Mouse (Mus musculus) hindbrain, embryonic 15.5 days (tissue): Measurements from ENCODE around the gene Palm3. TPM values are rescaled to one million over a fixed set of nuclear protein-coding genes. Genes with fewer than 3 reads are reported as not detected.

Source experiments
- ATAC-seq: fragments of 200-750 bp; cut with Nextera tagmentation; 2 replicates; pipeline ENCODE4 v1.8.0; 2017; ENCODE audit warnings: low read depth, moderate number of reproducible peaks, moderate TSS enrichment; ENCODE audit not compliant: low FRiP score
- H3K27ac ChIP-seq: fragments of 300-500 bp; sonication (generic); replicated peaks from 2 replicates; pipeline ENCODE4 v1.5.1; 2015; ENCODE audit warnings: mild to moderate bottlenecking, inconsistent platforms
- H3K27me3 ChIP-seq: fragments of 300-500 bp; sonication (generic); 2 replicates; pipeline ENCODE4 v1.6.1; 2015; ENCODE audit warnings: control low read depth, inconsistent platforms
- H3K36me3 ChIP-seq: fragments of 300-500 bp; sonication (generic); 2 replicates; pipeline ENCODE4 v1.6.1; 2015; ENCODE audit warnings: control low read depth, inconsistent platforms
- H3K4me1 ChIP-seq: fragments of 300-500 bp; sonication (generic); replicated peaks from 2 replicates; pipeline ENCODE4 v1.6.1; 2015; ENCODE audit warnings: control low read depth, inconsistent platforms
- H3K4me2 ChIP-seq: fragments of 300-500 bp; sonication (generic); 2 replicates; pipeline ENCODE4 v1.6.1; 2015; ENCODE audit warnings: moderate library complexity, mild to moderate bottlenecking, inconsistent platforms
- H3K4me3 ChIP-seq: fragments of 300-500 bp; sonication (generic); 2 replicates; pipeline ENCODE4 v1.5.1; 2015; ENCODE audit warnings: mild to moderate bottlenecking, inconsistent platforms
- H3K9ac ChIP-seq: fragments of 300-500 bp; sonication (generic); 2 replicates; pipeline ENCODE4 v1.6.1; 2015; ENCODE audit warnings: inconsistent platforms
- H3K9me3 ChIP-seq: fragments of 300-500 bp; sonication (generic); 2 replicates; pipeline ENCODE4 v1.6.1; 2016; ENCODE audit warnings: control low read depth, inconsistent platforms
- WGBS: fragments of 180-500 bp; shearing (Covaris S2); methylation state at CpG from one replicate; pipeline ENCODE4 v1.1.7; 2015; 5-methylcytosine and 5-hydroxymethylcytosine counted together
- polyA plus RNA-seq: library from polyadenylated mRNA; unstranded; fragments of >200 nt; fragmentation: Nextera tagmentation; extraction: Ambion mirVana; gene quantifications from 2 replicates; pipeline ENCODE4 v1.2.1, GENCODE M21; 2015

Palm3 gene
- polyA plus RNA-seq, result 8.6 and 8.8 TPM in 2 replicates

DNA sequence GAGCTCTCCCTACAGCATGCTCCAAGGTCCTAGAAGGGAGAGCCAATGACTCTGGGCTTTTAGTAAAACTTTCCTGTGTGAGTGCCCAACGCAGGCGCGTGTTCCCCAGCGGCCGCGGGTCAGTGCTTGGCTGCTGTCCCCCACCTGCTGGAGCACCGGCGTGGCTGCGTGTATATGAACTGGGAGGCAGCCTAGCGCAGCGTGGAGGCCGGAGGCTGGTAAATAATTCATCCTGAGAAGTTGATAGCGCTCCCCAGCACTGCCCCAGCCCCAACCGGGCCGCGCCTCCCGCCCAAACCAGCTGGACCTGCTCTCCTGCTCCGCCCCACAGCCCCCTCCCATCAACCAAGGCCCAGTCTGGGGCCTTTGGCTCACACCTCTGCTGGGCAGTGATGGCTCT lies at the start of gene Palm3:
Palm3 (plus strand) TSS at position 376 of the 400 bp plus-strand sequence.
- Histone ChIP-seq H3K27ac (no peak within 1 kb of the TSS), H3K4me3 (no peak within 1 kb of the TSS), H3K36me3 (no peaks in the 10 kb centered on the region), H3K9ac (no peak within 1 kb of the TSS), H3K4me2 (peak within 1 kb of the TSS; percentile 6; the same call in 1 of the 2 replicates), H3K27me3 (peaks cover 20% of the 10 kb centered on the region), H3K9me3 (no peaks in the 10 kb centered on the region), H3K4me1 (peaks cover 7% of the 10 kb centered on the region)
- no peak for ATAC-seq
- 7% methylated on average over 18 of the region's 18 CpGs for WGBS

DNA sequence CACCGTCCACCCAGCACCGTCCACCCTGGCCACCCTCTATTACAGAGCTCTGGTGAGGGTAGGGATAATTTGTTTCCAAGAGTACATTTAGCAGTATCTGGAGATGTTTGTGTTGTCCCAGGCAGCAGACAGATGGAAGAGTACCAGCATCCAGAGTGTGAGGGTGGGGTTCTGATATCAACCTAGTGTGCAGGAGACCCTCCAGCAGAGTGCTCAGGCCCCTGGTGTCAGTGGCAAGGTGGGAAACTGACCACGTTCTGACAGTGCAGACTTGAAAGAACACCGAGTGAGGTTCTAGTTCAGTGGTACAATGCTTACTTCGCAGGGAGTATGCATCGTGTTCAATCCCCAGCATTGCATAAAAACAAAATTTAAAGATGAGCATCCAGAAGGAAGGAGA lies 49.6 kb upstream of the Palm3 start:
- Histone ChIP-seq H3K4me3 (peak overlapping the region; percentile 98), H3K27ac (peak overlapping the region; percentile 83; the same call in 1 of the 2 replicates), H3K9ac (peak overlapping the region; percentile 69), H3K27me3 (no peaks in the 10 kb centered on the region), H3K9me3 (no peaks in the 10 kb centered on the region), H3K4me1 (peaks cover 33% of the 10 kb centered on the region), H3K36me3 (no peaks in the 10 kb centered on the region), H3K4me2 (peak overlapping the region; percentile 66)
- ATAC-seq, result no peak
- WGBS, result 73% methylated on average over 6 of the region's 6 CpGs

DNA sequence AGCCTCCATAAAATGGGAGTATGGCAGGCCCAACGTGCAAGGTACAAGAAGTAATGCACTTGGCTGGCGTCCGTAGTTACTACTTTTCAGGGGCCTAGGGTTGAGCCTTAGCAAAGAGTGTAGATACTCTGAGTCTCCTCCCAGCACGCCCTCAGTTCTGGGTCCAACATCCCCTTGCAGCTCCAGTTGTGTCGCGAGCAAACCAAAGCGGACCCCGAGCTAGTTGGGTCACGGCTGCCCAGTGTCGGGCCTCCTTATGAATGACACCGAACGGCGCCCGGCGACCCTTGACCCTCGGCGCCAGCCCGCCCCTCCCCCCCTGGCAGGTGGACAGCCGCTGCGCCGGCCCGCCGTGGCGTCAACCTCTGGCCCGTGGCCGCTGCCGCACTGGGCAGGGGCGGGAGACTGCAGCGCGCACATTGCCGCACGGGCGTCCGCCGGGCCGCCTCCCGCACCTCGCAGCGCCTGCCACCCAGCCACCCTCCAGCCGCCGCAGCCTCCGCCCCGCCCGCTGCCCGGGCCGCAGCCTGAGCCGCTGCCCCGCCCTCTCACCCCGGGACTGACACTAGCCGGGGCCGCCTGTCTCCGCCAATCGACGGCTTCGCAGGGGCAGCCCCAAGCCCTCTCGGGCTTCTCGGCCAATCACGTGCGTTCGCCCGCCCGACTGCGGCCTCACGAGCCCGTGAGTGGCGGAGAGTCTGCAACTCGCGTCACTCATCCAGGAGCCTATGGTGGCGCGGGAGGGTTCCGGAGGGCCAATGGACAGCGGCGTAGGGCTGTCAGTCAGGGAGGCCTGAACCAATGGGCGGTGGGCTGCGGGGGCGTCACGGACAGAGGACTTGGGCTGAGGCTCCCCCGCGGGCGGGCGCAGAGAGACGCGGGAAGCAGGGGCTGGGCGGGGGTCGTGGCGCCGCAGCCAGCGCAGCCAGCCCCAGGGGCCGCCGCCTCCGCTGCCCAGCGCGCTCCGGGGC lies 48.8 kb upstream of the Palm3 start, which contains the start of gene Prkaca:
Prkaca (plus strand) TSS at position 844 of the 971 bp plus-strand sequence.
- H3K9me3 ChIP-seq, result no peaks in the 10 kb centered on the region
- no peaks in the 10 kb centered on the region for H3K27me3 ChIP-seq
- H3K9ac ChIP-seq, result peak within 1 kb of the TSS; percentile 98
- peak; percentile 100 for ATAC-seq
- H3K4me3 ChIP-seq, result peak within 1 kb of the TSS; percentile 98
- H3K4me1 ChIP-seq, result peaks cover 41% of the 10 kb centered on the region
- 0% methylated on average over 88 of the region's 94 CpGs for WGBS
- H3K4me2 ChIP-seq, result peak within 1 kb of the TSS; percentile 94
- peak within 1 kb of the TSS; percentile 89 for H3K27ac ChIP-seq
- H3K36me3 ChIP-seq, result no peaks in the 10 kb centered on the region

DNA sequence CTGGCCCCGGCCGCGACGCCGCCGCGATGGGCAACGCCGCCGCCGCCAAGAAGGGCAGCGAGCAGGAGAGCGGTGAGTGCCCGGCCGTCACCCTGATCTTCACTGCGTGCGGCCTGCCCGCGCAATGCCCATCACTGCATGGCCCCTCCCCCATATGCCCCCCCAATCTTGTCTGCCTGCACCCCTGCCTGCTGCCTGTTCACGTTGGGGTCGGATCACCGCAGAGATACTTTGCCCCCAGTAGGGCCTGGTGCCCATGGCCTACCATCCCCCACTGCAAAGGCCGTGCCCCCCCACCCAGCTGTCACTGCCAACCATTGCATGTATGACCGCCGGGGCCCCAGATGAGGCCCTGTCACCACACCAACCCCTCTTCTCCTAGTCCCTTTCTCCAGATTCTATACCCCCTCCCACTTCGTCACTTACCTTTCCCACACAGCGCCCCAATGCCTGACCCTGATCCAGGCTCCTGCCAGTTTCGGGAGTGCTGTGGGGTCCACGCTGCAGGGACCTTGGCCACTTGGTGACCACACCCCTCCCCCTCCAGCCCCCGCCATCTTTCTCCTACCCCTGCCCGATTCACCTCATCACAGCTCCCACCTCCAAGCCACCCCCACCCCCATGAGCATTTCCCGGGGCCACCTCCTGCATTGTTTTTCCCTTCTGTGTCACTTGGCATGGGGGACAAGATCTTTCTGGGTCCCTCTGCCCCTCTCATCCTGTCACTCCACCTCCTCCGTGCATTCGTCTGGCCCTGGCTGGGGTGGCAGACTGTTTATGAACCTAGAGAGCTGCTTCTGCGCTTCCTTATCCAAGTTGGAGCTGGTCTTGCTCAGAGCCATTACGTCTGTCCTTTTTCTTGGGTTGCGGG lies 47.9 kb upstream of the Palm3 start:
- 2% methylated on average over 34 of the region's 37 CpGs for WGBS
- Histone ChIP-seq H3K36me3 (no peaks in the 10 kb centered on the region), H3K9ac (peak overlapping the region; percentile 98), H3K9me3 (no peaks in the 10 kb centered on the region), H3K27me3 (no peaks in the 10 kb centered on the region), H3K4me2 (peak overlapping the region; percentile 94), H3K4me3 (peak overlapping the region; percentile 98), H3K27ac (peak overlapping the region; percentile 89), H3K4me1 (peaks cover 50% of the 10 kb centered on the region)
- no peak; the same call in none of the 2 replicates for ATAC-seq

DNA sequence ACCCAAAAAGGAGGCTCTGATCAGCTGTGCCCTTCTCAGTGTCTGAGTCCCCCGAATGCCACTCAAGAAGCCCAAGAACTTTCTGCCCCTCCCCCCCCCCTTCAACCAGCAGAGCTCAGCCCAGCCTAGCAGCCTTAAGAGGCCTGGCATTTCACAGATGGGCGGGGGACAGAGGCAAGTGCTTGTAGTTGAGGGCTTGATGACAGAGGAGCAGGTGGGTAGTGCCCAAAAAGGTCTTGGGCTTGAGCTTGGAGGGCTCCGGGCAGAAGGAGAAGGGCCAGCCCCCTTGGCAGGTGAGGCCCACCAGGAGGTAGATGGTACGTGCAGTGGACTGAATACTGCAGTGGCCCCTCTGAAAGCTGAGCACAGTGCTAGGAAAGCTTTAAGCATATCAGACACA lies 46.8 kb upstream of the Palm3 start:
- 81% methylated on average over 4 of the region's 4 CpGs for WGBS

DNA sequence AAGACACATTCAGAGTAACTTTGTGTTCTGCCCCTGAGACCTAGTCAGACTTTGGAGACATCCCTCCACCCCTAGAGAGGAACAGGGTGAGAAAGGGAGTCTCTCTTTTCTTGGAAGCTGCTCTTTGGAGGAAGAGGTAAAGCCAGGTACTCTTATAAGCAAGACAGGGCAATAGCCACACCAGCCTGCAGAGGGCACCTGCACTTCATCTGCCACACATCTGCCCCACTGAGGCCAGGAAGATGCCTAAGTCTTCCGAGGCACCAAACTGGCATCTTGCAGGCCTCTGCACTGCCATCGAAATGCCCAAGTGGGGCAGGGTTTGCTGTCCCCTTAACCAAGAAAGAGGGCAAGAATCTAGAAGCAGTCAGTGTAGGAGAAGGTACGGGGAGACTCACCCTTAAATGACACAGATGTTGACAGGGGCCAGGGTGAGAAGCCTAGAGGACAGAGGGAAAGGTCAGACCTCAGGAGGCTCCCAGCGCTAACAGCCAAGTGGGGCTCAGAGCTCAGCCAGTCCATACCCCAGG lies 45.1 kb upstream of the Palm3 start:
- no peak overlapping the region for H3K27ac ChIP-seq
- ATAC-seq, result no peak
- peaks cover 52% of the 10 kb centered on the region for H3K4me1 ChIP-seq
- H3K27me3 ChIP-seq, result no peaks in the 10 kb centered on the region
- H3K36me3 ChIP-seq, result peaks cover 10% of the 10 kb centered on the region
- no peak overlapping the region for H3K4me2 ChIP-seq
- H3K4me3 ChIP-seq, result no peak overlapping the region
- no peak overlapping the region for H3K9ac ChIP-seq
- 88% methylated on average over 4 of the region's 4 CpGs for whole genome bisulfite sequencing
- no peaks in the 10 kb centered on the region for H3K9me3 ChIP-seq

More for the DNA sequence above, 46.8 kb upstream of the Palm3 start:
- H3K9ac ChIP-seq, result no peak overlapping the region
- H3K4me2 ChIP-seq, result peak overlapping the region; percentile 94
- no peaks in the 10 kb centered on the region for H3K27me3 ChIP-seq
- H3K27ac ChIP-seq, result no peak overlapping the region
- no peaks in the 10 kb centered on the region for H3K9me3 ChIP-seq
- H3K4me3 ChIP-seq, result peak overlapping the region; percentile 98; the same call in 1 of the 2 replicates
- peaks cover 52% of the 10 kb centered on the region for H3K4me1 ChIP-seq
- no peak for ATAC-seq
- no peaks in the 10 kb centered on the region for H3K36me3 ChIP-seq

DNA sequence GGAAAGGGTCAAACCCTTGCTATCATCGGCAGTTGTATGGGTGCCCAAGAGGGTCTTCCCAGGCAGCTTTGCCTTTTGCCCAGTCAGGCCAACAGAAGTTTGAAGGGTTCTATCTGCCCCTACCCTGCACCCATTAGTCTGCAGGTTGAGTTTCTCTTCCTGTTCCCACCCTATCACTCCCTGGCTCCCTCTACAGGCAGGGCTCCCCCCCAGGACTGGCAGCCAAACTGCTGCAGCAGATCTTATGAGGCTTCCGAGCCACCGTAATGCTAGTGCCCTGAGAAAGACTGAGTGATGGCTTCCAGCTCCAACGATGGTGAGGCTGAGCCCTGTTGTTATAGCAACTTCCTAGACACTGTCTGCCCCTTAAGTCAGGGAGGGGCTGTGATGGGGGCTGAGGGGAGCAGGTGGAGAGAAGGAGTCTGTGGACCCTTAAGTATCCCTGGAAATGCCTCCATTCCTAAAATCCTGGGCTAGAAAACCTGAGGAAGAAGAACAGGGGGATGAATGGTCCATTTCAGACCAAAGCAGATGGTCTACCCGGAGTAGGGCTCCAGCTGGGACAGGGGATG lies 44.4 kb upstream of the Palm3 start:
- Histone ChIP-seq H3K9ac (no peak overlapping the region), H3K4me1 (peaks cover 46% of the 10 kb centered on the region), H3K4me3 (no peak overlapping the region), H3K9me3 (no peaks in the 10 kb centered on the region), H3K4me2 (no peak overlapping the region), H3K27me3 (no peaks in the 10 kb centered on the region), H3K36me3 (peaks cover 17% of the 10 kb centered on the region), H3K27ac (no peak overlapping the region)
- ATAC-seq, result no peak
- 78% methylated on average over 5 of the region's 5 CpGs for WGBS

DNA sequence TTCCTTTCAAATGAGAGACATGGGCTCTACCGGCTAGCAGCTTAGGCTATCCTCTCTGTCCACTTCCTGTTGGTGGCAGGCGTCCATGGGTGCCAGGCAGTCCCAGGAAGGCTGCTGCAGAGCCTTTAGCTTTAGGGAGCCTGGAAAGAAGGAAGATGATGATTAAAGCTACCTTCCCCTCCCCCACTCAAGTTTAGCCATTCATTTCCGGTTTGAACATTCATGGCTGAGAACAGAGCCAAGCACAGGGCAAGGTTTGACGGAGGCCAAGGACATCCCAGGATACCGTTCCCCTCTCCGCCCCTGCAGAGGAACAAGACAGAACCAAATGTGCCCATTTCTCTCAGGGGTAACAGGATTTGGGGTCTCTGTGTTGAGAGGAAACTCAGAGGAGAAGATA lies 43.6 kb upstream of the Palm3 start:
- no peak overlapping the region for H3K4me3 ChIP-seq
- H3K9me3 ChIP-seq, result no peaks in the 10 kb centered on the region
- no peak for ATAC-seq
- H3K36me3 ChIP-seq, result peaks cover 23% of the 10 kb centered on the region
- no peaks in the 10 kb centered on the region for H3K27me3 ChIP-seq
- H3K27ac ChIP-seq, result no peak overlapping the region
- peaks cover 44% of the 10 kb centered on the region for H3K4me1 ChIP-seq
- H3K9ac ChIP-seq, result no peak overlapping the region
- peak overlapping the region; percentile 5; the same call in 1 of the 2 replicates for H3K4me2 ChIP-seq
- WGBS, result 62% methylated on average over 6 of the region's 6 CpGs

DNA sequence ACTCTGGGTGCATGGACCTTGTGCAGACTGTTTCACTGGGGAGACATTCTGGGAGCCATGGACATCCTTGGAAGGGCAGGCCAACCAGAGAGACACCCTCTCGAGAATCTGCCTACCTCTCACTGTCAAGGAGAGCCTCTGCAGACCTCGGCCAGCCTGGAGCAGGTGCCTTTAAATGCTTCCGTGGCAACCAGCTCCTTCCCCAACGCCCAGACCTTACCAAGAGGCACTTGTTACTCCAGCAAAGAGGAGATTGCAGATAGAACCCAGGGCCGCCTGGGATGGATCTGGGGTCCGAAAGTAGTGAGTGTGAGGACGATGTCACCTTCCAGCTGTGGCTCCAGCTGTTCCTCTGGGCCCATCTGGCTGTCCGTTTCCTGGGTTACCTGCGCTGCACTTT lies 43.1 kb upstream of the Palm3 start:
- Histone ChIP-seq H3K27me3 (no peaks in the 10 kb centered on the region), H3K4me3 (no peak overlapping the region), H3K36me3 (peaks cover 29% of the 10 kb centered on the region), H3K4me2 (peak overlapping the region; percentile 5; the same call in 1 of the 2 replicates), H3K27ac (no peak overlapping the region), H3K9ac (no peak overlapping the region), H3K9me3 (no peaks in the 10 kb centered on the region), H3K4me1 (peaks cover 44% of the 10 kb centered on the region)
- no peak for ATAC-seq
- WGBS, result 73% methylated on average over 9 of the region's 9 CpGs

DNA sequence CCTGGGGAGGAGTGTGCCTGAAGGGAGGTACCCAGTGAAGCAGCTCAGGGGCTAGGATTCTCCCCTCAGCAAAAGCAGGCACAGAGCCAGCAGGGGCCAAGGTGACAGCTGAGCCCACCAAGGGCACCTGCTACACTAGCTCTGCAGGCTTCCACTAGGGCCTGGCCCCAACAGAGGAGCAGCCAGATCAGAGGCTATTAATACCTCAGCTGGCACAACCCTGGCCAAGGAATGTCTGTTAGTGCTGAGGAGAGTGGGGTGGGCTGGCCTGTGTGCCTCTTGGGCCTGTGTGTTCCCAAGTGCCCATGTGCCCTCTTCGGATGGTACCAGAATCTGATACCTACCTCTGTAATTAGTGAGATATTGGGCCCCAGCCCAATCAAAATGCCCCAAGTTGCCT lies 41.0 kb upstream of the Palm3 start:
- Histone ChIP-seq H3K27ac (no peak overlapping the region), H3K4me1 (peaks cover 24% of the 10 kb centered on the region), H3K27me3 (no peaks in the 10 kb centered on the region), H3K4me3 (no peak overlapping the region), H3K9me3 (no peaks in the 10 kb centered on the region), H3K36me3 (peaks cover 45% of the 10 kb centered on the region), H3K9ac (no peak overlapping the region), H3K4me2 (no peak overlapping the region)
- 78% methylated on average over 1 of the region's 1 CpGs for WGBS
- ATAC-seq, result no peak

DNA sequence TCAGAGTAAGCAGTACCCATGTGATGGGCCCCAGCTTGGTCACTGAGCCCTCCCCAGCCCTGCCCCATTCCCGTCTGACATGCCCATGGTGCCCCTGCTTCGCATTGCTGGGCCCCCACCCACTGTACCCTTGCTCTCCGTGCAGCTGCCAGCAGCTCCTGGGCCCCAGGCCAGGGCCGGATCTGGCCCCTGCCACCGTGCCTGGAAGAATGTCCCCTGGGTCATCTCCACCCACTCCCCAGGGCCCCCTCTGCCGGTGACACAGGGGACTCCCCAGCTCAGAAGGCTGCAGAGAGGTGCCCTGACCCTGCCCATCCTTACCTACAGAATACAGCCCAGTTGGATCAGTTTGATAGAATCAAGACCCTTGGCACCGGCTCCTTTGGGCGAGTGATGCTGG lies 40.4 kb upstream of the Palm3 start:
- ATAC-seq, result no peak
- H3K4me3 ChIP-seq, result no peak overlapping the region
- WGBS, result 75% methylated on average over 8 of the region's 8 CpGs
- H3K36me3 ChIP-seq, result peaks cover 49% of the 10 kb centered on the region
- peaks cover 23% of the 10 kb centered on the region for H3K4me1 ChIP-seq
- H3K9ac ChIP-seq, result no peak overlapping the region
- H3K27ac ChIP-seq, result no peak overlapping the region
- H3K9me3 ChIP-seq, result no peaks in the 10 kb centered on the region
- no peaks in the 10 kb centered on the region for H3K27me3 ChIP-seq
- H3K4me2 ChIP-seq, result no peak overlapping the region
